Mouse (Mus musculus): ENCODE measurements around the gene Abcc4.
"Not testable (repeated sequence)": the region's sequence is repeated elsewhere in the genome, so short reads cannot be mapped to it uniquely, and the experiment has no call there.

The Abcc4 gene

DNA sequence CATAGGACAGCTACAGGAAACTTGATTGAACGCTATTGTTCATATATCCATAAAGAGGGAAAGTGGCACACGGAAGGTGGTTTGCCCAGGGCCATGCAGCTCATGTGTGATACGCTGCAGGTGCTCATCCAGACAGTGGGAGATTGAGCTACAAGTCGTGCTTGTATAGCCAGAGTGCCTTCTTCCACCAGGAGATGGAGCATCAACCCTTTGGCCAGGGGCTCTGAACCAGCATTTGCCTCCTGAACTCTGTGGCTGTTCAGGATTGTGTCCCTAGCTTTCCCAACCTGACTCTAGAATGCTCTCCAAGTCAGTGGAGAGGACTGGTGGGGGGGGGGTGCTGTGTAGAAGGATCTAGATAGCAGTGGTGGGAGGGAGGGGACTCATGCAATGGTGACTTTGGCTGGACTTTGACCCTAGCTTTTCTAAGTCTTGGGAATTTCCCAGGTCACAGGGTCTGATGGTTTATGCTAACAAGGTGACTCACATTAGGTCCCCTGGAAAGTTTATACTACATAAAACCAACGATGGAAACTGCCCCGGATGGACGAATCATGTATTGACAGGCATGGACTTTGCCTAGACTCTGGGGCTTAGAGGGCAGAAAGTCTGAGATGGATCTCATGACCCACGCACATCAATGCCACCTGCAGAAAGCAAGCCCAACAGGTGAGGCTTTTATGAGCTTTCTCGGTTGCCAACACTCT, 27.6 kb downstream of the Abcc4 start:
- no peak for DNase-seq (ENCODE audit: low spot score)

DNA sequence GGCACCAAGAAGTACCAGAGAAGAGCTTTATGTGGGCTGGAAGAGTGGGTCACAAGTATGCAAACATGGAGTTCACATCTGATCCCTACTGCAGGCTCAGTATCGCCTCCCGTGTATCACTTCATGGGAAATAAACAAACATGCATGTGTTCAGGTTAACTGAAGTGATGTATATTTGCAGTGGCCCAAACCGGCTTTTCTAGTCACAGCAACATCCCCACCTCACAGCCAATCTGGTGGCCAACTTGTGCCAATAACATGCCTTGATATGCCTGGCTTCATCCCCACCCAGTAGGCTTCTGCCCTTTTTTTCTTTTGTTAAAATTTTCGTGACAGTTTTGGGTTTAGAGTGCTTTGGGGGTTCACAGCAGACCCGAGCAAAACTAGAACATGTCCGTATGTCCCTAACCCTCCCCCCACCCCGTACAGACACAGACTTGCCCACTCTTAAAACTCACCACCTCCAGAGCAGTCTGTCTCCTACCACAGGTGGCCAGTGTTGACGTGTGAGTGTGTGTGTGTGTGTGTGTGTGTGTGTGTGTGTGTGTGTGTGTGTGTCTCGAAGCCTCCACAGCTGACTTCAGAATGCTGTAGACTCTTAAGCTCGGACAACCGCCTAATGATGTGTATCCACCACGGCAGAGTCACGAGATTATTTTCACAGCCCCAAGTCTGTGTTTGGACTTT, 29.6 kb downstream of the Abcc4 start:
- DNase-seq (ENCODE audit: low spot score): no peak

DNA sequence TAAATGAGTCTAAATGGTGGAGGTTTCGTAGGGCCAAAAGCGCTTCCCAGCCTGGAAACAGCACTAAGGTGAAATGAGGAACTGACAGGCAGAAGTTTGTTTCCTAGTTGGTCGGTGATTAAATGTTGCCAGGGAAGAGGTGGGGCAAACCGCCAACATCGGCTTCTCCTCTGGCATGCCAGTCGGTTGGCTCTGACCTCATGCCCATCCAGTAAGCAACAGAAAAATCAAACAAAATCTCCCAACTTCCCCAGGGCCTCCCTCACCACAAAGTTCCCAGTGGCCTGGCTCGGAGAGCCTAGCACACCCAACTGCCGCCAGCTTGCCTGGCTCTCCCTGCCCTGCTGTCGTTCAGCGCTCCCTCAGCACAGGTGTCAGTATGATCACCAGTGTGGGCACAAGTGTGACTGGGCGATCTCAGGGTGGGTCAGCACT, 31.3 kb downstream of the Abcc4 start:
- DNase-seq (ENCODE audit: low spot score): no peak

DNA sequence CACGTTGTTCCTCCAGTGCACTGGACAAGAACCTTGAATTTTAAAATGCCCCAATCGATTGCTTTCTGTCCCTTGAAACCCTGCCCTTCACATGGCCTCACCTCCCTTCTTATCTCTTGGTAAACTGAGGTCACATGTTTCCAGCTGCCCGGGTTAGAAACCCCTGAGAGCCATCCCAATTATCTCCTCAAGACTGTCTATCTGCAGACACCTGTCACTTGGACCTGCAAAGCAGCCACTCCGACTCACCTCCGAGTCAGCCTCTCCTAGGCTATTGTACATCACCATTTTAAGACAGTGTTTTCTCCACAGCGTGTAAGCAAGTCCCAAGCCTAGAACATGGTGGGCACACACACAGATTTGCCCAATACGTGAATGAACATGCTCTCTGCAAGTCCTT, 31.8 kb downstream of the Abcc4 start:
- DNase-seq (ENCODE audit: low spot score): no peak

DNA sequence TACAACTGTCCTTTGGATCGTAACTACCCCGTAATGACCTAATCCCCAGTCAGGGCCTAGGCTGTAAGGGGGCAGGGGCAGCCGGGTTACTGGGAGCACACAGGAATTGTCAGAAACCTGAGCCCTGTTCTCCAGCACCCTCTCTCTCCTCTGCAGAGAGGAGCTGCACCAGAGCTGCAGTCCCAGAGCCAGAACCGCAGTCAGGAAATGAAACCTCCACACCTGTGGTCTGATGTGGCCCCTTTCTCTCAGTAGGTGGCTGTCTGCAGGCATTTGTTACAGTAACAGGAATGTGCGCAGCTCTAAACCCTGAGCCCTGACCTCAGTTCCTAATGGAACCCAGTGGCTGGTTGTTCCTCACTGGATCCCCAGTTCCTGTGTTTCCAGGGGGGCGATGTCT, 32.5 kb downstream of the Abcc4 start:
- DNase-seq (ENCODE audit: low spot score): no peak

DNA sequence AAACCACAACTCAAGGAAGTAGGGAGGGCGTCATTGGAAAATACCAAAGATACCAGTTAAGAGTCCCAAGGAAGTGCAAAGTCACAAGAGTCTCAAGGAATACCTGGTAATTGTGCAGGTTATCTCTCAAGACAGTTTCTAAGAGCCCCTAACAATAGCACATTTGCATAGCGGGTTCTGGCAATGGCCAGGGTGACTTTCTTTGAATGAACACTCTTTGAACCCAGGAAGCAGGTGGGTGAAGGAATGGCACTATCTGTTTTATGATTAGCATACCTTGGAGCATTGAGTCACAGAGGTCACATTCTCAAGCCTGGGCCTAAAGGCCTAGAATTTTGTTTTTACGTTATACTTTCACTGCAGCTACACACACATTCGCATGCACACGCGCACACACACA, 33.1 kb downstream of the Abcc4 start:
- DNase-seq (ENCODE audit: low spot score): not testable (repeated sequence)

DNA sequence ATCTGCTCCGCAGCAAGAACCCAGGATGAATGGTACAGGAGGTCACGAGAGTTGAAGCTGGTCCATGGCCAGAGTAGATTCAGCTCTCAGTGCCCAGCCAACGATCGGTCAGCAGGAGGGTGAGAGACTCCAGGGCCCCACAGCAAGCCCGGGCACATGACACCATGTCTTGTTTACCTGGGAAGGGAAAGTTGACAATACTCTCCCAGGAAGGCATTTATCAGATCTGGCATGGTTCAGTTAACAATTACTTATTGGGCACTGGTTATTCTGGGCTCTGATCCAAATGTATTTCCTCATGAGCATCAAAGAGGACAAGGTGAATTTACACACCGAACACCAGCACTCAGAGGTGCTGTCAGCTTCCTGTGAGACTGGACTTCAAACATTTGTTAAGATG, 38.5 kb downstream of the Abcc4 start:
- no peak for DNase-seq (ENCODE audit: low spot score)

DNA sequence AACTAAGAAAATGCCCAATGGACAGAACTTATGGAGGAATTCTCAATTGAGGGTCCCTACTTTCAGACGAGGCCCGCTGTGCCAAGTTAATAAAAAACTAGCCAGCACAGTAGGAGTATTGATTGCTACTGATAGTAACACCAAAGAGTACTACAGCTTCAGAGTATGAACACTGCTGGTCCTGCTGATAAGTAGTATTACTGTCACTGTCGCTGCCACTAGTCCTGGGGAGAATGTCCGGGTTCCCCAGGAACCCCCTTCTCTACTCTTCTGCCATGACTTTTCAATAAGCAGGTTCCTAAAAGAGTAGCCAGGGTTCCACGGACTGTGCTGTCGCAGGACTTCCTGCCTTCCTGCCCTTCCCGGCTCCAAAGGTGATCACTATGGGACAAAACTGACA, 41.4 kb downstream of the Abcc4 start:
- no peak for DNase-seq (ENCODE audit: low spot score)

DNA sequence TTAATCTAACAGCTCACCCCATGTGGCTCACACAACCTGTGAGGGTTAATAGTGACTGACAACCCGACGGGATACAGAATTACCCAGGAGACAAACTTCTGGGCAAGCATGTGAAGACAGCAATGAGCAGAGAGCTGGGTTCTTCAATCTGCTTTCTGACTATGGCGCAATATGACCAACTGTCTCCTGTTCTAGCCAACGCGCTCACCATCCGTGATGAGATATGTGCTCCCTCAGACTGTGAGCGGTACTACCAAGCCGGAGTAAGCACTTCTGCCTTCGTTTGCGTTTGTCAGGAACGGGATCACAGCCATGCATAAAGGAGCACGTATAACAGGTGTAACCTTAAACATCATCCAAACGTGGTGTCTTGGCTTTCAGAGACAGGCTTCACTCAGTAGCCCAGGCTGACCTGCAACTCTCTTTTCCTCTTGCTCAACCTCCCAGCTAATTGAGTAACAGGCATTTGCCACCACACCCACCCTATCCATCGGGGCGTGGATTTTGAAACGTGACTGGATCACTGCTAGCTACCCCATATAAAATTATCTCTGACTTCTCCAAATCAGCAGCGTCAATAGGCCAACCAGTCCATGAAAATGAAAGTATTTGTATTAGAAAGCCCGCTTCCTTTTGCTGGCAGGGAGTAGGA, 43.3 kb downstream of the Abcc4 start:
- DNase-seq (ENCODE audit: low spot score): no peak

DNA sequence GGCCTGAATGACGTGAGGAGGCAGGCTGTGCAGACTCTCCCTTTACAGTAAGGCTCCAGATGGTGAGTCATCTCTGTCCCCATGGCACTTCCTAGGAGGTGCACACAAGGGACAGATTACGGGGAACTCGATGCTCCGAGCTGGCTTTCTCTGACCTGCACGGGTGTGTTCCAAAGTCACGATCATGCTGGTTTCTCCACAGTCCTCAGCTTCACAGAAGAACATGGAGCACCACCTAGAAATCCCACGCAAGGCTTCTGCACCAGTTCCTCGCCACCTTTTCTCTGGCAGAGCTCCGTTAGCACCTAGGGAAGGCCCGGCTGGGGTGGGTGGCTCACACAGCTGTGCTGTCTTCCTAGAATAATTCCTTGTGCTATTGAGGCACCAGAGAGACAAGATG, 43.9 kb downstream of the Abcc4 start:
- DNase-seq (ENCODE audit: low spot score): no peak

DNA sequence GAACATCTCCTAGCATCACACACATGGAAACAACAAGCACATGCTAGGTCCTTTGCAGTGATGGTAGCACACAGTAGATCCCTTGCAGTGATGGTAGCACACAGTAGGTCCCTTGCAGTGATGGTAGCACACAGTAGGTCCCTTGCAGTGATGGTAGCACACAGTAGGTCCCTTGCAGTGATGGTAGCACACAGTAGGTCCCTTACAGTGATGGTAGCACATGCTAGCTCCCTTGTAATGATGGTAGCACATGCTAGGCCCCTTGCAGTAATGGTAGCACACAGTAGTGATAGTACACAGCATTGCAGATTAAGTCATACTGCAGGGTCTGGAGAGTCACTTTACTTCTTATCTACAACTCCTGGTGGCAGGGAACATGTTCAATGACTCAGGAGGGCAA, 46.8 kb downstream of the Abcc4 start:
- DNase-seq (ENCODE audit: low spot score): no peak

DNA sequence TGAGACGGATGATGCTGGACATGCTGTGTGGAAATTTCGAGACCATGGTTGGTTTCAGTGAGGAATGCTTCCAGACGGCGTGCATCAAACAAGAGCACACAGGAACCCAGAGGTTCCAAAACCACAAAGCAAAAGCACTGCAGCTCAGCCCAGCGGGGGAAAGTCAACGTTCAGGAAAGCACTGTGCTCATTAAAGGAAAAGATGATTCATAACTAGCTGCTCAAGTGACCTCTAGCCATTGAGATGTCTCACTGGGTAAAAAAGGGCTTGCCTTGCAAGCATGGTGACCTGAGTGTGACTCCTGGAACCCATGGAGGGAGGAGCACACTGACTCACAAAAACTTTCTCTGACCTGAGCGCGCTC, 47.7 kb downstream of the Abcc4 start:
- DNase-seq (ENCODE audit: low spot score): no peak

DNA sequence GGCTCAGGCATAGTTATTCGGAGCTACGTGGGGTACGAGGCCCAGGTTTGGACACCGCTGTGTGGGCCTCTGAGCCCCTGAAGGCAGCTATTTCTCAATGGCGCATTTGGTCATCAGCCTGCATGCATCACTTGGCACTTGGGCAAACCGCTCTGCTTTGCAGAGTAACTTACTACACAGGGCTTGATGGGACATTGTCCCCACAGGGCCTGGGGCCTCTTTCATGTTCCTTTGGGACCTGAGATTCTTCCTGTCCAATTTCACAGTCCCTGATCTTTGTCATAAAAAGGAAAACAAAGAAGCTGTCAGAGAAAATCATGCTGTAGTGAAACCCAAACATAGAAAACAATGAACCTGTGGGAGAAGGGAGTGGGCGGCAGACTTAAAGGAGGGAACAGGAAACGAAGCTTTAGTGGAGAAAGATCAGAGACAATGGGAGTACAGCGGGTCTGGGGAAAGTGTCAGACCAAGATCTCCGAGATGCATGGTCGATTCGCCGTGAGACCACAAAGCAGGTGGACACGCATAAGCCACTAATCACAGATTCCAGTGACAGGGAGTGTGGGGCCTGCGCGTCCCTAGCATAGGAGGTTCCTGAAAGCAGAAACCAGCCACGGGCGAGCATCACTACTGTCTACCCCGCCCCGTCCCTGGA, 48.2 kb downstream of the Abcc4 start:
- no peak for DNase-seq (ENCODE audit: low spot score)

DNA sequence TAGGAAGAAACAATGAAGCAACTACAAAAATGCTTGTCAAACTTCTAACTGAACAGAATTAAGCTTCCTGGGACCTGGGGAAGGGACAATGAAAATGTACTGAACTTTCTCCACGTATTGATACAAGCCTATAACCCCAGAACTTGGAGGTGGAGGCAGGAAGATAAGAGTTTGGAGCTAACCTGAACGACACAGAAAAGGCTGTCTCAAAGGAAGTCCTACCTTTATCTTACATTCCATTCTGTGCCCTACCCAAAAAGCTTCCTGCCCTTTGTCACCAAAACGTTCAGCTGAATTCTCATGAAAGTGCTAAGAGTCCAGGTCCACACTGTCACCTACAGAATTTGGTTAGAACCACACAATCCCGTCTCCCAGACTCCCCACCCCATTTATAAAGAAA, 48.8 kb downstream of the Abcc4 start:
- no peak for DNase-seq (ENCODE audit: low spot score)

DNA sequence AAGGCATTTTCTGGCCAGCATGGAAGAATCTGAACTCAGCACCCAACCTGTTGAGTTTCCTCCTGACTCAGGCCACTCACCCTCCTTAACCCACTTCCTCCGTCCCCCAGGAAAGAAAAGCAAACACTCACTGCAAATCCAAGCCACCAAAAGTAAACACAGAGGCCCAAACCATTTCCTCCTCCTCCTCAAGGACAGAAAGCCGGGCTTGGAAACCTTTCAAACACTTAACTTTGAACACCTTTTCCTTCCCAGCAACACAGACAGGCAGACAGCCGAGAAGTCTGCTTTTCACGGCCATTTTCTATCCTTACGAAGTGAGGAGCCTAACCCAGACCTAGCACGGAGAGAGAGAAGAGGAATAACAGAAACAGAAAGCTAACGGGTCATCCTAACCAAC, 50.0 kb downstream of the Abcc4 start:
- no peak for DNase-seq (ENCODE audit: low spot score)

DNA sequence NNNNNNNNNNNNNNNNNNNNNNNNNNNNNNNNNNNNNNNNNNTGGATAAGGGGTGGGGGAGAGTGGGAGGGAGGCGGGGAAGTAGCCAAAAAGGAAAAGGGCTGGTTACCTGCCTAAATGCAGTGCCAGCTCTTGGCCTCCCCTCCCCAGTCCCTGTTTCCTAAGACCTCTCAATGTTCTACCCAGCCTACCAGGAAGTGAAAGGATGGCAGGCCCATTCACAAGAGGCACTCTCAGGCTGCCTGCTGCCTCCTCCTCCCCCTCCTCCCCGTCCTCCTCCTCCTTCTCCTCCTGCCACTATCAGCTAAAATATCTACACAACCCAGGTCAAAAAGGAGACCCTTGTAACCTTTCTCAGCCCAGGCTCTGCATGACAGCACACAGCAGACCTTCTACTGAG, 51.1 kb downstream of the Abcc4 start:
- DNase-seq (ENCODE audit: low spot score): no peak

DNA sequence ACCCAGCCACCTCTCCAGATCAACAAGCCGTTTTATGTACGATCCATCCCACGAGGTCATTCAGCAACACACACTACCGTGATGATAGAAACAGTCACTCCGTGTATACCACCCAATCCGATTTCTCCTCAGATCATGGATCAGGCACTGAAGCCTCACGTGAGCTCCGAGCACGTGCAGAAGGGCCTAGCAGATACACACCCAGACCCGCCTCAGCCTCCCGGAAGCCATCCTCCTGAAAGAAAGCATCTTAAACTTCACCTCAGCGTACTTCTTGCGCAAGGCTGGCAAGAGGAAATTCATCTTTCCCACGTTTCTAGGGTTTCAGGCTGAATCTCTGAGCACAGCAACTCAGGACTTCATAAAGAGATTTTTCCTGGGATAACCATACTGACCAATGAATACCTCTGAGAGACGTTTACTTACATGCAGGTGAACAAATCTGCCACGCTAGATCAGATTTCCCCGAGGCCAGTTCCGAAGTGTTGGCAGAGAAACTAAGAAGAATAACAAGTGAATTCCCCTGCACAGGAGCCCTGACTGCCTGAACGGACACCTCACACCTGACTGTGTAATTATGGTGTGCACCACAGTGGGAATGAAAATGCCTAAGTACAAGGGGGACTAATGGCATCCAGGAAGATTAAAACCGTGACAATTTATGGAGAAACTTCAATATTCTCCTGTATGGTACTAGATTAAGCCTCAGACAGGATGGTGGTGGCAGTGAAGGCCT, 54.1 kb downstream of the Abcc4 start:
- no peak for DNase-seq (ENCODE audit: low spot score)

DNA sequence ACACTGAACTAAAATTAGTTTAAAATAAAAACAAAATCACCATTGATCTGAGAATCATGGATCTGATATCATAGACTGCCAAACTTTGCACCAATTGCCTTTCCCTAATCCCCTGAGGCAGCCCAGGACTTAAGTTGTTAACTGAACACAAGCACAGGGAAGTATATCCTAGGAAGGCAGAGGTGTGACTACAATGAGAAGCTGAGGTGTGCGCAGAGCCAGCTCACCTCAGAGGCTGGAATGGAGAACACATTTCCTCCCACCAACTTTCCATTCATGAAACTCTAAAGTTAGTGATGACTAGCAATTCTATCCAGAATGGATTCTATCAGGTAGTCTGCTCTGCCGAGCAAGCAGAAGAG, 56.1 kb downstream of the Abcc4 start:
- no peak for DNase-seq (ENCODE audit: low spot score)

DNA sequence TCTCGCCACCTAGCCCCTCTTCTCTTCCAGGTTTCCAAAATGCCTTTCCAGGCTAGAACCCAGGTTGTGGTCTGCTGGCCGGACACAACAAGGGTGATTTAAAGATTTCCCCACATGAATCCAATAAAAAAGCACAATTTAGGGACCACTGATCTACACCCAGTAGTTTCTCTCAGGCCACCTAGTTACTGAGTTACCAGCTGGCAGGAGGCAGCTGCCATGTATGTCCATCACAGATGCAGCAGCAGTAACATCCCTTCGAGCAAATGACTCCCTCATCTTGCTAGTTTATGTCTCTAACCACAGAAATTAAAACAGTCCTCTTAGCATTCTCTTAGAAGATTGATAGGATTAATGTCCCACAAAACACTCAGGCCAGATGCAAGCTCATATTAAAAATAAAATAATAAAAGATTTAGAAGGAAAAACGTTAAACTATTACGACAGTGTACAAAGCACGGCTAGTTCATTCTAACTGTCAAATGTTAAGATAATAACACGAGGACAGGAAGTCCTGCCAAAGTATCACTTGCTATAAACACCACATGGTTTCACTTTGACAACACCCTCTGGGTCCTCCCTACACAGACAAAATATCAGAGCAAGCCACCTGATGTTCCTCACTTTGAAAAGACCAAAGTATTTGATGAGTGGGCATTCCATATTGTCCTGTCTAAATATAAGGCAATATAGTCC, 56.7 kb downstream of the Abcc4 start:
- no peak for DNase-seq (ENCODE audit: low spot score)

DNA sequence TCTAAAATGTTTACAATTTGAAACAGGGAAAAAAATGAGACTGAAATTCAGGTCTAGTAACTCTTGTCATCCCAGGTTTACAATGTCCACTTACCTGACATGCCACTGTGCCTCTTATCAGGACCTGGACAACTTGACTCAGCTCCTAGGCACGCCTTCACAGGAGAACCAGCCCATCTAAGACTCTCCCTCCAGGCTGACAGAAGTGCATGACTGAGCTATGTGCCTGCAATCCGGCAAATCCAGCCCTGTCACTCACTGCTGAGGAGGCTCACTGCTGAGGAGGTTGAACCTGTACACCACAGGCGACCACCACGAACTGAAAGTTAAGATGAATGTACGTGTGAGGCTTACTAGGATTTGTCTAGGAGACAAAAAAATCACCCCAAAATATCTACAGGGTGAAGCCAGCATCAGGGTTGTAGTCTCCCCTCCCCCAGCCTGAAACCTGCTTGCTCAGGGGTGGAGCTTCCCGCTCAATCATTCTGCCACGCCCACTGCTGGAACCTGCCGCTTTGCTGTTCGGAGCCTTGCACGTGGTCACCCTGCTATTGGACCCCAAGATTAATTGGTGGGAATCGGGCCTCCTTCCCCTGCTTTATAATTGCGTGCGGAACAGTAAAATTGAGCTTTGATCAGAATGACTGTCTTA, 63.0 kb downstream of the Abcc4 start:
- not testable (repeated sequence) for DNase-seq (ENCODE audit: low spot score)

DNA sequence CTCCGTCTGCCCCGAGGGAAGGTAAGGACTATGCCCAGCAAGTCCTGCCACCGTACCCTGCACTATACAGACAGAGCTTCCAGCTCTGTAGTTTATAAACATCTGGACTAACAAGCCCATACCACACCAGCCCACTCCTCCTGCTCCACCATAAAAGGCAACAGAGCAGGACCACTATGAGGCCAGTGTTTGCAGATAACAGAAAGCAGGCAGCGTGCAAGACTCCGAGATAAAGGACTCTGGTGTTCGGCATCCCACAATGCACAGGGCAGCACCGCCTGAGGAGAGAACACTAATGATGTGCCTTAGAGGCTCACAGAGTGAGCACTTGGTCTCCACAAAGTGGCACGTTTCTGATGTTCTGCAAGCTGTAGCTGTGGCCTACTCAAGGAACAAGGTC, 63.9 kb downstream of the Abcc4 start:
- no peak for DNase-seq (ENCODE audit: low spot score)
